8 mouse cellular contexts compared by ENCODE assay signal in the genomic region with DNA sequence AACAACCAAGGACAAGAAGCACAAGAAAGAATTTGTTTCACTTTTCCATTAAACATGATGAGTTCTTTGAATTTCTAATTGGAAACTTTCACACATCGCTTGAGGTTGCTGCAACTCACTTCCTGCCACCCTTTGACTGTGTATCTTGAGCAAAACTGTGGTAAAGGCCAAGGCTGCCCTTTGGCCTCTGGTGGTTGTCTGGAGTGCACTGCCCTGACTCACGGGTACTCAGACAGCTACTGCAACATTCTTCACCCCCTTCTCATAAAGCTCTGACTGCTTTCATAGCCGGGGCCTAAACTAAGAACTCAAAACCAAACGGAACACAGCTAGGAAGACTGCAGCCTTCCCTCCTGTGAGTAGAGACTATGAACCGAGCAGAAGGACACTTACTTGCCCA.
DNase-seq lines count a peak whose midpoint lies in the region; ATAC-seq and TF ChIP-seq lines count a peak whose summit lies in the region.

No protein-coding gene starts in this region.

- H3K27me3 ChIP-seq in heart, embryonic 10.5 days (ENCODE audit: insufficient read depth, poor library complexity, severe bottlenecking), result no peaks in the 10 kb centered on the region
- H3K27me3 ChIP-seq in hindbrain, postnatal 0 days (ENCODE audit: insufficient read depth, low read length), result no peaks in the 10 kb centered on the region
- no peaks in the 10 kb centered on the region for H3K27me3 ChIP-seq in lung, embryonic 15.5 days

- peaks cover 60% of the 10 kb centered on the region for H3K4me1 ChIP-seq in heart, embryonic 10.5 days
- H3K4me1 ChIP-seq in hindbrain, postnatal 0 days (ENCODE audit: insufficient read depth, low read length), result no peaks in the 10 kb centered on the region
- peaks cover 38% of the 10 kb centered on the region for H3K4me1 ChIP-seq in lung, embryonic 15.5 days

- H3K9ac ChIP-seq in hindbrain, postnatal 0 days (replicated peaks; ENCODE audit: low read length), result no peak overlapping the region
- H3K9ac ChIP-seq in lung, embryonic 15.5 days, result no peak overlapping the region

- no peak for DNase-seq in heart, embryonic 10.5 days (ENCODE audit: low spot score)
- DNase-seq in heart, postnatal 4 days, result no peak
- peak; percentile 94 for DNase-seq in Muller cell, postnatal 12 days (ENCODE audit: inconsistent ontology term)
- DNase-seq in hindbrain, postnatal 0 days (ENCODE audit: low spot score), result no peak
- no peak for DNase-seq in gastrocnemius, postnatal 14 days
- no peak for DNase-seq in ovary, postnatal 10 days (ENCODE audit: low spot score)
- DNase-seq in embryo, embryonic 10.5 days (ENCODE audit: low spot score), result no peak

- H3K4me3 ChIP-seq in heart, embryonic 10.5 days, result no peak overlapping the region
- H3K4me3 ChIP-seq in hindbrain, postnatal 0 days (ENCODE audit: low read length), result no peak overlapping the region
- no peak overlapping the region for H3K4me3 ChIP-seq in lung, embryonic 15.5 days

- no peak overlapping the region for H3K4me2 ChIP-seq in hindbrain, postnatal 0 days (ENCODE audit: low read depth, low read length)
- no peak overlapping the region for H3K4me2 ChIP-seq in lung, embryonic 15.5 days

- ATAC-seq in hindbrain, postnatal 0 days, result no peak
- ATAC-seq in lung, embryonic 15.5 days (ENCODE audit: borderline replicate concordance, extremely low read depth, low FRiP score, low TSS enrichment), result no peak

- TF ChIP-seq CTCF in hindbrain, postnatal 0 days (IDR thresholded peaks at IDR 0.05; ENCODE audit: low read depth), result no peak

- no peaks in the 10 kb centered on the region for H3K9me3 ChIP-seq in heart, embryonic 10.5 days
- H3K9me3 ChIP-seq in hindbrain, postnatal 0 days (ENCODE audit: low read length), result no peaks in the 10 kb centered on the region
- no peaks in the 10 kb centered on the region for H3K9me3 ChIP-seq in lung, embryonic 15.5 days

- 56% methylated on average over 5 of the region's 5 CpGs for WGBS in heart, embryonic 10.5 days
- WGBS in hindbrain, postnatal 0 days, result 70% methylated on average over 5 of the region's 5 CpGs
- 51% methylated on average over 5 of the region's 5 CpGs for WGBS in lung, embryonic 15.5 days

- intact Hi-C loops in gastrocnemius, postnatal 14 days (cut with DNase I; ENCODE audit: low total_unique reads), result no loop called here

- H3K36me3 ChIP-seq in heart, embryonic 10.5 days, result no peaks in the 10 kb centered on the region
- no peaks in the 10 kb centered on the region for H3K36me3 ChIP-seq in hindbrain, postnatal 0 days (ENCODE audit: insufficient read depth, low read length)
- H3K36me3 ChIP-seq in lung, embryonic 15.5 days, result no peaks in the 10 kb centered on the region

- peak overlapping the region; percentile 78 for H3K27ac ChIP-seq in heart, embryonic 10.5 days
- peak overlapping the region; percentile 62; the same call in 1 of the 2 replicates for H3K27ac ChIP-seq in hindbrain, postnatal 0 days
- H3K27ac ChIP-seq in lung, embryonic 15.5 days, result peak overlapping the region; percentile 65
